Mouse (Mus musculus): ENCODE measurements at regions not wholly inside any gene's neighbourhood (a gene's known extent, or its start where the extent isn't known, plus 50 kb on each side); places are given as distances from the start of the nearest gene placed in this dataset.

- TF ChIP-seq CTCF (conservative IDR thresholded peaks at IDR 0.05; ENCODE audit: low read length) (no peak), NANOG (IDR thresholded peaks at IDR 0.05; ENCODE audit: borderline replicate concordance, low read length) (no peak)
Observed at GRCm38 (mm10) chr7:116700409-116700808, 196.2 kb downstream of the Nucb2 start.

Measured in E14TG2a.4 (cell line).